Mouse (Mus musculus) lung, postnatal 0 days (tissue): Measurements from ENCODE around the gene Hipk3. TPM values are rescaled to one million over a fixed set of nuclear protein-coding genes. Genes with fewer than 3 reads are reported as not detected.

Experiments used
- ATAC-seq: fragments of 200-750 bp; cut with Nextera tagmentation; 2 replicates; pipeline ENCODE4 v1.8.0; 2017; ENCODE audit warnings: moderate library complexity
- DNase-seq: peaks from one replicate; pipeline ENCODE4 v3.0.0-alpha.2; 2016; ENCODE audit warnings: low spot score
- H3K27ac ChIP-seq: fragments of 300-500 bp; sonication (generic); 2 replicates; pipeline ENCODE4 v1.5.1; 2014; ENCODE audit warnings: antibody characterized with exemption, mild to moderate bottlenecking, low read length, mixed read lengths
- H3K27me3 ChIP-seq: fragments of 300-500 bp; sonication (generic); replicated peaks from 2 replicates; pipeline ENCODE4 v1.6.1; 2014; ENCODE audit warnings: low read length, mixed read lengths; ENCODE audit not compliant: insufficient read depth
- H3K36me3 ChIP-seq: fragments of 300-500 bp; sonication (generic); 2 replicates; pipeline ENCODE4 v1.6.1; 2014; ENCODE audit warnings: low read length, mixed read lengths; ENCODE audit not compliant: insufficient read depth
- H3K4me1 ChIP-seq: fragments of 300-500 bp; sonication (generic); 2 replicates; pipeline ENCODE4 v1.6.1; 2014; ENCODE audit warnings: antibody characterized with exemption, low read depth, low read length, mixed read lengths; ENCODE audit not compliant: insufficient read depth
- H3K4me2 ChIP-seq: fragments of 300-500 bp; sonication (generic); replicated peaks from 2 replicates; pipeline ENCODE4 v1.6.1; 2014; ENCODE audit warnings: low read depth, mild to moderate bottlenecking, low read length, moderate library complexity, mixed read lengths
- H3K4me3 ChIP-seq: fragments of 300-500 bp; sonication (generic); 2 replicates; pipeline ENCODE4 v1.5.1; 2014; ENCODE audit warnings: low read depth, low read length
- H3K9ac ChIP-seq: fragments of 300-500 bp; sonication (generic); replicated peaks from 2 replicates; pipeline ENCODE4 v1.6.1; 2014; ENCODE audit warnings: low read depth, mild to moderate bottlenecking
- H3K9me3 ChIP-seq: fragments of 300-500 bp; sonication (generic); 2 replicates; pipeline ENCODE4 v1.6.1; 2016; ENCODE audit warnings: low read length, mixed read lengths
- CTCF ChIP-seq: IDR thresholded peaks from 2 replicates; pipeline ENCODE4 v1.5.1; 2016; ENCODE audit warnings: antibody characterized with exemption, mild to moderate bottlenecking
- EP300 ChIP-seq: IDR thresholded peaks from 2 replicates; pipeline ENCODE4 v1.6.1; 2016; ENCODE audit warnings: antibody characterized with exemption, mild to moderate bottlenecking, control low read depth
- WGBS: fragments of 180-500 bp; shearing (Covaris S2); extraction: QIAGEN DNeasy Blood & Tissue Kit; methylation state at CpG from one replicate; pipeline ENCODE4 v1.1.7; 2014; 5-methylcytosine and 5-hydroxymethylcytosine counted together
- polyA plus RNA-seq: library from polyadenylated mRNA; unstranded; fragments of >200 nt; fragmentation: Nextera tagmentation; extraction: Ambion mirVana; gene quantifications from 2 replicates; pipeline ENCODE4 v1.2.1, GENCODE M21; 2015

The Hipk3 gene
- polyA plus RNA-seq, 1 experiment from 2014 or later: 17.5 TPM

DNA sequence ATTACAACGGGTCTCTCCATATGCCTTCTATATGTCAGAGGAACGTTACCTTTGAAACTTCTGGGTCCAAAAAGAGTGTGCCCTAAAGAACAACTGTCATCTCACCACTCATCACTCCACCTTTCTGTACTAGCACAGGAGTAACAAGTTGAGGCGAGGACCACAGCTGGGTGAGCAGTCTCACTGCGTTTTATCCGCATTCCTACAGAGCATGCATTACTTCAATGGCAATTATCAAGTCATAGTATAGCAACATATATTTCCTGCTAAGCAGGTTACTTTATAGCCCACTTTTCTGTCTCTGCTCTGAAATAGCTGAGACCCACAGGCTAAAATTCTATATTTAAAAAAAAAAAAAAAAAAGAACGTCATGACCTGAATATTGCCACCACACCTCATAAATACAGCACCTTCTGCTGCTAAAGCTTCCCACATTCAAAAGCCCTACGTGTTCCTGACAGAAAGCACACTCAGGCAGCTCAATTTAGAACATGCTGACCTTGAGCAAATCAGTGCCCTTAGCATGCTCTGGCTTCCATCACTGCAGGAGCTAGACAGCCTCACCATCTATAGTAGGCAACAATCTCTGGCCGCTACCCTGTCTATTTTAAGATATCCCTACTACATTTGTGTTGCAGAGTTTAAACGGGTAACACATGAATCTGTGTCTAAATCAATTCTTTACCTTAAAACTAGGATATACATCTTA lies 27.2 kb downstream of the Hipk3 start:
- no peak overlapping the region for H3K9ac ChIP-seq
- no peaks in the 10 kb centered on the region for H3K27me3 ChIP-seq
- DNase-seq (no peak), ATAC-seq (no peak)
- 0 out of 2 replicates have a peak, but pooled peaks cover 3% of the 10 kb centered on the region for H3K36me3 ChIP-seq
- 70% methylated on average over 9 of the region's 9 CpGs for WGBS
- TF ChIP-seq EP300 (no peak), CTCF (no peak)
- H3K4me1 ChIP-seq: 0 out of 2 replicates have a peak, but pooled peaks cover 4% of the 10 kb centered on the region
- no peaks in the 10 kb centered on the region for H3K9me3 ChIP-seq
- H3K27ac ChIP-seq: no peak overlapping the region
- no peak overlapping the region for H3K4me3 ChIP-seq
- no peak overlapping the region for H3K4me2 ChIP-seq

DNA sequence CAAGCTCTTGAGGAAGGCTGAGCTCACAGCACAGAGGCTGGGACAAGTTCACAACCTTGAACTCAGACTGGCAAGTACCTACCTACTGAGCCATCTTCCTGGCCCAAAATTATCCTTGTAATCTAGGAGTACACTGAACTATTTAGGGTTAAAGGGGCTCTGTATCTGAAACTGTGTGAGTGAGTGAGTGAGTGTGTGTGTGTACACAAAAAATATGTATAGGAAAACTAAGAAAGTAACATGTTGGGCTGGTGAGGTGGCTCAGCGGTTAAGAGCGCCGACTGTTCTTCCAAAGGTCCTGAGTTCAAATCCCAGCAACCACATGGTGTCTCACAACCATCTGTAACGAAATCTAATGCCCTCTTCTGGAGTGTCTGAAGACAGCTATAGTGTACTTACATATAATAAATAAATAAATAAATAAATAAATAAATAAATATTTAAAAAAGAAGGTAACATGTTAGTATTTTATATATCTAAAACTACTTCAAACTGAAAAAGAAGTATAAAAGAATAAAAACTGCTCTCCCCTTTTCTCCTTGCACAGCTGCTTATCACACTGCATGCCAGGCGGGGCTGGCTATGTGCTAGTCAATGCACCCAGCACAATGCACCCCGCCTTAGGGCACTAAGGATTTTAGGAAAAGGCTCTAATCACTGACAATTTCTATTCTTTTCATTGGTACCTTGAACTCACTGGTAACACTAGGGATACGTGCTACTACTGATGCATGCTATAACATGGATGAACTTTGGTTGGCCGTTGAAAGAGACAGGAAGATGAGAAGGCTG lies 28.4 kb downstream of the Hipk3 start:
- H3K27me3 ChIP-seq: no peaks in the 10 kb centered on the region
- H3K4me2 ChIP-seq: no peak overlapping the region
- H3K9me3 ChIP-seq: no peaks in the 10 kb centered on the region
- H3K9ac ChIP-seq: no peak overlapping the region
- no peak for DNase-seq
- H3K36me3 ChIP-seq: 0 out of 2 replicates have a peak, but pooled peaks cover 3% of the 10 kb centered on the region
- 87% methylated on average over 8 of the region's 8 CpGs for WGBS
- no peak overlapping the region for H3K27ac ChIP-seq
- no peak for ATAC-seq
- no peak overlapping the region for H3K4me3 ChIP-seq
- TF ChIP-seq CTCF (no peak), EP300 (no peak)
- 0 out of 2 replicates have a peak, but pooled peaks cover 4% of the 10 kb centered on the region for H3K4me1 ChIP-seq

DNA sequence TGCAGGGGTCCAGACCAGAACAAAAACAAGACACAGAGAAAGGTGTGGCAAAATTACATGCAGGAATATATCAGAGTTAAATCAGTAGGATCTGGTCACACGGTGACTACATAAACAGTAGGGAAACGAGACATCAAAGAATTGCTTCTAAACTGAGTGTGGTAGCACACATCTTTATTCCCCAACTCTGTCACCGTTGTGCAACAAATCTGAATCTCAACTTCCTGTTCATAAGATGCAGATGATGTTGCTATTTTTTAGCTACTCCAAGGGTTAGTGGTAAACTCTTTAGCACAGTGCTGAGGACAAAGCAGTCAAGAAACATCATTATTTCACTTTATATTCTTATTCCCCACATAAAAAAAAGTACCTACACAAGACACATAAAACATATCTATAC lies 34.2 kb downstream of the Hipk3 start:
- WGBS: 30% methylated on average over 3 of the region's 3 CpGs
- H3K36me3 ChIP-seq: no peaks in the 10 kb centered on the region
- no peak for DNase-seq
- no peaks in the 10 kb centered on the region for H3K9me3 ChIP-seq
- H3K9ac ChIP-seq: no peak overlapping the region
- no peak for ATAC-seq
- no peaks in the 10 kb centered on the region for H3K27me3 ChIP-seq
- no peak overlapping the region for H3K4me3 ChIP-seq
- H3K4me2 ChIP-seq: no peak overlapping the region
- H3K4me1 ChIP-seq: no peaks in the 10 kb centered on the region
- no peak overlapping the region for H3K27ac ChIP-seq
- no peak for TF ChIP-seq CTCF
- TF ChIP-seq EP300: no peak

DNA sequence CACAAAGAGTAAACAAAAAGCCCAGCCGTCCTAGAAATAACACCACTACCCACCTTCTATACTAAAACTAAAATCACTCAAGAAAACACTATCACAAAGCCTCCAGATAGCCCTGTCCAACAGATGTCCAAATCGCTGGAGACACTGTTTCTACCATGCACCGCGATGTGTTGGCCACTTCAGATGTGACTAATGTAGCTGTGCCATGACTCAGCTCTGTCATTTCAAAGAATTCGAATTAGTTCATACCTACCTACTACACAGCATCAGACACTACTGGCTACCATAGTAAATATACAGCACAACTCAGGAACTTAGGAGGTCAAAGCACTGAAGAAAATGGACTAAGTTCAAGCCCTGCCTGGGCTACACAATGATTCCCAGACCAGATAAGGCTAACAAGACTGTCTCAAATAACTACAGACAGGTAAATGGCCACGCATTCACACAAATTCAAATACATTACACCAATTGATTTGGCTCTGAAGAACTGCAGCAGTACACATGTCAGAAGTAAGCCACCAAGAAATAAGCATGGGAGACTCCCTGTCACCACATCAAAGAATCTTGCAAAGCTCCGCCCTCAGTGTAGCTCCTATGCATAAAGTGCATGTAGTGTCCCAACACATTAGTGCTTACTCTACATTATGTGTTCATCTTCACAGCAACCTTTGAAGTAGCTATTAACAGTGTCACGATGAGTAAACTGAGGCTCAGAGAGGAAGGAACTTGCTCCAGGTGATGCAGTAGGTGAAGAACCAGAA lies 35.5 kb downstream of the Hipk3 start:
- H3K4me2 ChIP-seq: no peak overlapping the region
- DNase-seq (no peak), ATAC-seq (peak; percentile 50; the same call in 1 of the 2 replicates)
- WGBS: 84% methylated on average over 8 of the region's 8 CpGs
- TF ChIP-seq EP300 (no peak), CTCF (no peak)
- no peak overlapping the region for H3K27ac ChIP-seq
- no peak overlapping the region for H3K4me3 ChIP-seq
- no peaks in the 10 kb centered on the region for H3K36me3 ChIP-seq
- no peaks in the 10 kb centered on the region for H3K27me3 ChIP-seq
- no peak overlapping the region for H3K9ac ChIP-seq
- 0 out of 2 replicates have a peak, but pooled peaks cover 2% of the 10 kb centered on the region for H3K4me1 ChIP-seq
- H3K9me3 ChIP-seq: no peaks in the 10 kb centered on the region

DNA sequence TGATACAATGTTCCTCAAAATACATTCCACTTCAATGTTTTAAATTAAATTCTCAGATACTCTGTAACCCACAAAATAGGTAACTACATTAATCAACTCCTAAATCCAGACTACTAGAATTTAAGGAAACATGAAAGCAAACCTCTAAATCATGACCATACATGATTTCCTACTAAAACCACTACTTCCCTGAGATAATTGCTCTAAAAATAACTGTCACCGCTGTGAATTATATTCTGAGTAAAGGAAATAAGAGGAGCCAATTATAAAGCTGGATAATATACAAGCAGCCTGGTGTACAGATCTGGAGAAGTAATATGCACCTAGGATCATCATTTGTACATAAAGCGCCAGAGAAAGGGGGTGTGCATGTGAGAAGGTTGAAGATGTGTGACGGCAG lies 37.1 kb downstream of the Hipk3 start:
- no peaks in the 10 kb centered on the region for H3K36me3 ChIP-seq
- no peak overlapping the region for H3K27ac ChIP-seq
- DNase-seq (no peak), ATAC-seq (no peak)
- H3K4me3 ChIP-seq: no peak overlapping the region
- WGBS: 55% methylated on average over 3 of the region's 3 CpGs
- H3K27me3 ChIP-seq: no peaks in the 10 kb centered on the region
- no peak overlapping the region for H3K9ac ChIP-seq
- no peak for TF ChIP-seq CTCF
- no peak for TF ChIP-seq EP300
- no peaks in the 10 kb centered on the region for H3K9me3 ChIP-seq
- 0 out of 2 replicates have a peak, but pooled peaks cover 2% of the 10 kb centered on the region for H3K4me1 ChIP-seq
- no peak overlapping the region for H3K4me2 ChIP-seq

DNA sequence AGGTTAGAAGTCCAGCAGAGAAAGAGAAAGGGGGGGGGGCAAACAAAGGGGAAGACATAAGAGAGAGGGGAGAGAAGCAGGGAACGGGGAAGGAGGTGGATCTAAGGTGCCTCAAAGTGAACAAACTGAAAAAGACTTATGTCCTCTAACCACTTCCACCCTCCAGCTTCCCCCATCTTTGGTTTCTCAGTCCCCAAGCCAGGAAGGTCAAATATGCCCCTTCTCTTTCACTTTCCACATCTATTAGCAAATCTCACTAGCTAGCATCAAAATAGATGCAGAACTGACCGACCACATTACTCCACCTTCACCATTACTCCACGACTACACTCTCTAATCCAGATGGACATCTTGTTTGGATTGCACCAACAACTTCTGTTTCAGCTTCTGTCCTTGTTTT lies 43.6 kb downstream of the Hipk3 start:
- Histone ChIP-seq H3K4me3 (no peak overlapping the region), H3K9me3 (no peaks in the 10 kb centered on the region), H3K4me2 (no peak overlapping the region), H3K27me3 (no peaks in the 10 kb centered on the region), H3K4me1 (peaks cover 11% of the 10 kb centered on the region), H3K9ac (no peak overlapping the region), H3K36me3 (no peaks in the 10 kb centered on the region), H3K27ac (no peak overlapping the region)
- ATAC-seq (no peak), DNase-seq (no peak)
- WGBS: 77% methylated on average over 3 of the region's 3 CpGs
- TF ChIP-seq CTCF (no peak), EP300 (no peak)
